Mouse (Mus musculus) forebrain, postnatal 0 days (tissue): ENCODE data around the gene Gxylt2. TPM values are rescaled to one million over a fixed set of nuclear protein-coding genes. Genes with fewer than 3 reads are reported as not detected.

ENCODE experiments used
- ATAC-seq: fragments of 200-750 bp; cut with Nextera tagmentation; 2 replicates; pipeline ENCODE4 v1.8.0; 2017; ENCODE audit warnings: mild to moderate bottlenecking, moderate library complexity
- DNase-seq: peaks from one replicate; pipeline ENCODE4 v3.0.0-alpha.2; 2015
- H3K27ac ChIP-seq: fragments of 300-500 bp; sonication (generic); 2 replicates; pipeline ENCODE4 v1.5.1; 2014; ENCODE audit warnings: low read depth, mild to moderate bottlenecking, antibody characterized with exemption, low read length, moderate library complexity, mixed read lengths
- H3K27me3 ChIP-seq: fragments of 300-500 bp; sonication (generic); 2 replicates; pipeline ENCODE4 v1.6.1; 2014; ENCODE audit warnings: mild to moderate bottlenecking, low read length, mixed read lengths; ENCODE audit not compliant: insufficient read depth
- H3K36me3 ChIP-seq: fragments of 300-500 bp; sonication (generic); 2 replicates; pipeline ENCODE4 v1.6.1; 2014; ENCODE audit warnings: mild to moderate bottlenecking, moderate library complexity; ENCODE audit not compliant: insufficient read depth
- H3K4me1 ChIP-seq: fragments of 300-500 bp; sonication (generic); 2 replicates; pipeline ENCODE4 v1.6.1; 2014; ENCODE audit warnings: antibody characterized with exemption; ENCODE audit not compliant: insufficient read depth
- H3K4me2 ChIP-seq: fragments of 300-500 bp; sonication (generic); 2 replicates; pipeline ENCODE4 v1.6.1; 2014; ENCODE audit warnings: low read depth, mild to moderate bottlenecking, moderate library complexity
- H3K4me3 ChIP-seq: fragments of 300-500 bp; sonication (generic); 2 replicates; pipeline ENCODE4 v1.5.1; 2014; ENCODE audit warnings: low read depth, low read length, mixed read lengths
- H3K9ac ChIP-seq: fragments of 300-500 bp; sonication (generic); 2 replicates; pipeline ENCODE4 v1.6.1; 2014; ENCODE audit warnings: mild to moderate bottlenecking
- H3K9me3 ChIP-seq: fragments of 300-500 bp; sonication (generic); 2 replicates; pipeline ENCODE4 v1.6.1; 2016; ENCODE audit warnings: low read length
- CTCF ChIP-seq: sonication (generic); IDR thresholded peaks from 2 replicates; pipeline ENCODE4 v1.5.1; 2016; ENCODE audit warnings: antibody characterized with exemption, control low read depth, low read depth
- WGBS: fragments of 180-500 bp; shearing (Covaris S2); extraction: QIAGEN DNeasy Blood & Tissue Kit; methylation state at CpG from one replicate; pipeline ENCODE4 v1.1.7; 2014; 5-methylcytosine and 5-hydroxymethylcytosine counted together
- polyA plus RNA-seq: library from polyadenylated mRNA; unstranded; fragments of >200 nt; fragmentation: Nextera tagmentation; extraction: Ambion mirVana; gene quantifications from 2 replicates; pipeline ENCODE4 v1.2.1, GENCODE M21; 2015
- total RNA-seq: library from RNA; depleted of rRNA; stranded (reverse); fragments of >200 nt; gene quantifications from 2 replicates; pipeline ENCODE4 v1.2.3, GENCODE M21; 2014

The Gxylt2 gene
- total and polyA plus RNA-seq, 2 experiments from 2014 or later = 1.8 to 2.9 TPM

DNA sequence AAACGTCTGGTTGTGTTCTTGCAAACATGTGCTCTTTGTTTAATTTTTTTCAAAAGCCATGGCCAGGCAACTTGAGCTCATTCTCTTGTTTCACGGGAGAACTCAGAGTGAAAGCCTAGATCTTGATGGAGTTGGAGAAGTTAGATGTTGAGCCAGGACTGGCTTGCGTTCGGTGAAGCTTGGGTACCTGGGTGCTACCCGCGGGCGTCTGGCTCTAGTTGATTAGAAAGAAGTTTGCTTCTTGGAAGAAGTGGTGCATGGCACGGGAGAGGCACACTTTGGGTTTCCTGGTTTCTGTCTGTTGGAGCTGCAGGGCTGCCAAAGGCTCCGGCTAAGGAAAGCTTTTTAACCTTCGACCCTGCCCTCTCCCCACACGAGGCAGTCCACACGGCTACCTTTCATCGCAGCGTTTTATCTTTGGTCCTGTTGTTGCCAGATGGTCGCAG lies 855 bp downstream of the Gxylt2 start:
- H3K4me1 ChIP-seq = no peaks in the 10 kb centered on the region
- H3K4me3 ChIP-seq = peak overlapping the region; percentile 63
- ATAC-seq (no peak), DNase-seq (no peak)
- TF ChIP-seq CTCF = no peak
- no peak overlapping the region for H3K27ac ChIP-seq
- H3K9me3 ChIP-seq = no peaks in the 10 kb centered on the region
- WGBS = 6% methylated on average over 15 of the region's 15 CpGs
- H3K9ac ChIP-seq = no peak overlapping the region
- H3K36me3 ChIP-seq = no peaks in the 10 kb centered on the region
- peaks cover 9% of the 10 kb centered on the region; the same call in 1 of the 2 replicates for H3K27me3 ChIP-seq
- peak overlapping the region; percentile 98 for H3K4me2 ChIP-seq

DNA sequence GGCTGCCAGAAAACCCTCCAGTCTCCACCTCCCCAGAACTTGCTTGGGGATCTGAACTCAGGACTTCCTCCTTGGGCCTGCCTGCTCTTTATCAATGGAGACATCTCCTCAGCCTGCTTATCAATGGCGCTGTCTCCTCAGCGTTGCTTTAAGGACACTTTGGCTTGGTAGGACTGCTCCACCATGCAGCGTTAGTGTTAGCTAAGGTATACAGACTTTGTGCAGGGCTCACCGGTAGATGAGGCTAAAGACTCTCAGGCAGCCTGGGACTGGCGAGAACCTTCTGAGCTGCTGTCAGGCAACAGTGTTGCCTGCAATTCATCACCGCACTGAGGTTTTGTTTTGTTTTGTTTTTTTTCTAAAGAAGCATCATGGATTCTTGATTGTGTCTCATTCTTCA lies 2.3 kb downstream of the Gxylt2 start:
- no peaks in the 10 kb centered on the region for H3K9me3 ChIP-seq
- no peak overlapping the region for H3K27ac ChIP-seq
- peaks cover 9% of the 10 kb centered on the region; the same call in 1 of the 2 replicates for H3K27me3 ChIP-seq
- H3K4me3 ChIP-seq = no peak overlapping the region
- H3K9ac ChIP-seq = no peak overlapping the region
- WGBS = 86% methylated on average over 6 of the region's 6 CpGs
- DNase-seq = no peak
- no peaks in the 10 kb centered on the region for H3K36me3 ChIP-seq
- H3K4me1 ChIP-seq = no peaks in the 10 kb centered on the region
- no peak for TF ChIP-seq CTCF
- no peak for ATAC-seq
- H3K4me2 ChIP-seq = no peak overlapping the region

DNA sequence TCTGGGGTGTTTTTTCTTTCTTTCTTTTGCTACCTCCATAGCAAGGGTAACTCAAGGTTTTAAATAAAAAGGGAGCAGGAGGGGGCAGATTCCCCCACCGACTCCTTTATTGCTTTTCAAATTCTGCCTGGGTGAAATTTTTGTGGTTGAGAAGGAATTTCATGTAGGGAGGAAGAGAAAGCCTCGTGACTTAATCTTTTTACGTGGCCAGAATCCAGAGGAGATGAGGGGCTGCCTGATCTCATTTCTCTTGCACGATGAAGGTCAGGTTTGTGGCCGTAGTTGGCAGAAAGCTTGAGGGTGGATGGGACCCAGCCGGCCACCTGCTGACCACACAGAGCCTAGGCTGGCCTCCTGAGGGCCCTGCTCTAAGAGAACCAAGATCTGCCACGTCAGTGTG lies 3.0 kb downstream of the Gxylt2 start:
- WGBS = 64% methylated on average over 7 of the region's 7 CpGs
- H3K27ac ChIP-seq = no peak overlapping the region
- H3K9ac ChIP-seq = no peak overlapping the region
- H3K27me3 ChIP-seq = peaks cover 9% of the 10 kb centered on the region; the same call in 1 of the 2 replicates
- no peaks in the 10 kb centered on the region for H3K36me3 ChIP-seq
- ATAC-seq = no peak
- TF ChIP-seq CTCF = no peak
- no peak overlapping the region for H3K4me2 ChIP-seq
- no peaks in the 10 kb centered on the region for H3K9me3 ChIP-seq
- H3K4me1 ChIP-seq = no peaks in the 10 kb centered on the region
- no peak overlapping the region for H3K4me3 ChIP-seq
- DNase-seq = no peak

DNA sequence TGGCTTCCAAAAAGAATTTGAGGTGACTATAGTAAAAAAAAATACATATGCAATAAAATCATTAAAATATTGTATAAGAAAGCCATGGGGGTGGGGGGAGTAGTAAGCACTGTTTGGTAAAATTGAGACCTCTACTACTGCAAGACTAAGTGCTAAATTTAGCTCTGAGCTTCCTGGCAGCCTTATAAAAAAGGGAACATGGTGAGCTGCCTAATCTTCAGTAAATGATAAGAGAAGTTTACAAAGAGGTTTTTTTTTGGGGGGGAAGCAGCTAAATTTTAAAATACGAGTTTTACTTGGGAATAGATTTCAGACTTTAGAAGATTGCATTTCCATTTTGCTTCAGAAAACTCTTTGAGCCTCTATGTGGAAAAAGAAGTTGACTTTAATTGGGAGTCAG lies 3.7 kb downstream of the Gxylt2 start:
- no peak for ATAC-seq

DNA sequence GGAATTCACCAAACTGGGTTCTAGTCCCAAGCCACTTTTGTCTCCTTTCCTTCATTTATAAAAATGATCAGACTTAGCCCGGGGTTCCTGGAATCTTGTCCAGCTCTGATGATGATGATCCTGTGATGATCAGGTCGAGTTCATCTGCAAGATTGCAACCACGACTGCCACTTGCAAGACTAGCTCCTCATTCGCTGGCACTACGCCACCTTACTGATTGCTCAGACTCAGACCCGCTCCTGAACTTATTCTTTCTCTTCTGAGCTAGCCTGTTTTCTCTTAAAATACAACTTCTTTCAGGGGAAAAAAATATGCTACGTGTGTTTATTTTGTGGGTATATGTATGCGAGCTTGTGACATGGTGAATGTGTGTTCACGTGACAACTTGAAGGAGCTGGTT lies 4.5 kb downstream of the Gxylt2 start:
- H3K36me3 ChIP-seq = no peaks in the 10 kb centered on the region
- WGBS = 73% methylated on average over 9 of the region's 9 CpGs
- no peak overlapping the region for H3K4me2 ChIP-seq
- no peak overlapping the region for H3K9ac ChIP-seq
- H3K4me1 ChIP-seq = no peaks in the 10 kb centered on the region
- no peak overlapping the region for H3K27ac ChIP-seq
- ATAC-seq (no peak), DNase-seq (no peak)
- no peaks in the 10 kb centered on the region for H3K9me3 ChIP-seq
- peaks cover 9% of the 10 kb centered on the region; the same call in 1 of the 2 replicates for H3K27me3 ChIP-seq
- no peak overlapping the region for H3K4me3 ChIP-seq
- TF ChIP-seq CTCF = no peak

More for the DNA sequence above, 3.7 kb downstream of the Gxylt2 start:
- 84% methylated on average over 1 of the region's 1 CpGs for WGBS
- H3K4me1 ChIP-seq = no peaks in the 10 kb centered on the region
- H3K36me3 ChIP-seq = no peaks in the 10 kb centered on the region
- H3K27ac ChIP-seq = no peak overlapping the region
- H3K27me3 ChIP-seq = peaks cover 9% of the 10 kb centered on the region; the same call in 1 of the 2 replicates
- TF ChIP-seq CTCF = no peak
- H3K9me3 ChIP-seq = no peaks in the 10 kb centered on the region
- H3K9ac ChIP-seq = no peak overlapping the region
- no peak for DNase-seq
- H3K4me2 ChIP-seq = no peak overlapping the region
- H3K4me3 ChIP-seq = no peak overlapping the region

DNA sequence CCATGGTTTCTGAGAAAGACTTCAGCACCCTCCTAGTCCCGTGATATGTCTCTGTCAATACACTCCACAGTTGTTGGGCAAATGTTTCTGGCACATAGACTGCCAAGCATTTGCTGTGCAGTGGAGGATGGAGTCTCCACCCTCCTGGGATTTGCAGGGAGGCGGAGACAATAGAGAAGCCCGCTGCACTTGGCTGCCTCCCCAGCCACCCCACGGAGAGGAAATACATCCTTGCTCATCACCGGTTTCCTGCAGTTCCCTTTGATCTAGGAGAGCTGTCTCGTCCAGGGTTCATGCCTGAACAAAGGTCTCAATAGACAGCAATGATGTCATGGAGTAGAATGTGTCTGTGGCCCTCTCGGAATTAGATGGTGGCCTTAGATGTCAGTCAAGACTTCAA lies 4.9 kb downstream of the Gxylt2 start:
- WGBS = 16% methylated on average over 7 of the region's 7 CpGs
- TF ChIP-seq CTCF = no peak
- no peaks in the 10 kb centered on the region for H3K36me3 ChIP-seq

DNA sequence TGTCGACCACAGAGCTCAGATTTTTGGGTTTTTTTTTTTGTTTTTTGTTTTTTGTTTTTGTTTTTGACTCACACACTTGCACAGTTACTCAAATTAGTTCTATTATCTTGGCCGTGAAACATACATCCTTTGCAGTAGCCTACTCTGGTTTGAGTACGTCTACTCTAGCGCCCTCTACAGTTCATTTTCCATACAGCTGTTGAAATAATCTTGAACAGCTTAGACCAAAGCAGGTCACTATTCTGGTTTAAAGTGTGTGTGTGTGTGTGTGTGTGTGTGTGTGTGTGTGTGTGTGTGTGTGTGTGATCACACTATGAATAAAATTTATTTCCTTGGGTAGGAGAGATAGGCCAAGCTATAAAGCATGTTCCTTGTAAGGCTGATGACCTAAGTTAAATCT lies 5.6 kb downstream of the Gxylt2 start:
- Histone ChIP-seq H3K27me3 (peaks cover 8% of the 10 kb centered on the region; the same call in 1 of the 2 replicates), H3K36me3 (no peaks in the 10 kb centered on the region), H3K27ac (no peak overlapping the region), H3K9ac (no peak overlapping the region), H3K9me3 (no peaks in the 10 kb centered on the region), H3K4me1 (no peaks in the 10 kb centered on the region), H3K4me2 (no peak overlapping the region), H3K4me3 (no peak overlapping the region)
- WGBS = 39% methylated on average over 4 of the region's 4 CpGs
- ATAC-seq (no peak), DNase-seq (no peak)
- peak; percentile 30 for TF ChIP-seq CTCF

More for the DNA sequence above, 4.9 kb downstream of the Gxylt2 start:
- Histone ChIP-seq H3K4me2 (no peak overlapping the region), H3K9ac (no peak overlapping the region), H3K9me3 (no peaks in the 10 kb centered on the region), H3K4me1 (no peaks in the 10 kb centered on the region), H3K27me3 (peaks cover 9% of the 10 kb centered on the region; the same call in 1 of the 2 replicates), H3K27ac (peak overlapping the region; percentile 21; the same call in 1 of the 2 replicates), H3K4me3 (no peak overlapping the region)
- ATAC-seq (no peak; the same call in 1 of the 2 replicates), DNase-seq (no peak)

DNA sequence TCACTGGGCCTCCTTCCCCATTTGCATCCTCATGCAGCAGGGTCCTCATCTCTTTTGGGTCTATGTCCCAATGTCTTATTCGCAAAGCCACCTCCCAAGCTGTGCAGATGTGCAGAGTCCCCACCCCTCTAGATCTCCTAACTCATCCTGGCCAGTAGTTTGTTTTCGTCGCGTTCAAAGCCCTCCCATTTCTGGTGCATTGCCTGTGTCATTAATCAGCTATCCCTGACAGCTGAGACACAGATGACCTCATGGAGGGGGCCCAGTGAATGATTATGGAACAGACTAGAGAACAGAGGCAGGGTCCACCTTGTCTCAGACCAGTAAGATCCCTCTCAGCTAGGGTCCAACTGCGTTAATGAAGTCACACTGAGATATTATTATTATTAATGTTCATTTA lies 6.3 kb downstream of the Gxylt2 start:
- Histone ChIP-seq H3K27ac (no peak overlapping the region), H3K4me1 (no peaks in the 10 kb centered on the region), H3K27me3 (peaks cover 2% of the 10 kb centered on the region; the same call in 1 of the 2 replicates), H3K9ac (no peak overlapping the region), H3K36me3 (no peaks in the 10 kb centered on the region), H3K9me3 (no peaks in the 10 kb centered on the region), H3K4me3 (no peak overlapping the region), H3K4me2 (no peak overlapping the region)
- DNase-seq (no peak), ATAC-seq (no peak)
- no peak for TF ChIP-seq CTCF
- WGBS = 95% methylated on average over 5 of the region's 5 CpGs
